ENCODE assay signal across 8 mouse cellular contexts in genomic region chr2:18049279-18049821, GRCm38 (mm10). TPM values are rescaled to one million over a fixed set of nuclear protein-coding genes. Genes with fewer than 3 reads are reported as not detected.
DNase-seq lines count a peak whose midpoint lies in the region; ATAC-seq and TF ChIP-seq lines count a peak whose summit lies in the region.

No protein-coding gene starts in this region.

- no peak for TF ChIP-seq RAD21 in CH12.LX (IDR thresholded peaks at IDR 0.05; ENCODE audit: low read depth, low read length)

- H3K9ac ChIP-seq in CH12.LX (ENCODE audit: insufficient read depth, low read depth): peak overlapping the region; percentile 49

- no peaks in the 10 kb centered on the region for H3K9me3 ChIP-seq in CH12.LX (replicated peaks; ENCODE audit: low read length)
- no peaks in the 10 kb centered on the region for H3K9me3 ChIP-seq in limb, embryonic 10.5 days (replicated peaks)

- no peak for ATAC-seq in megakaryocyte-erythroid progenitor cell, adult 5-6 weeks (replicated peaks; ENCODE audit: low FRiP score, low TSS enrichment, poor library complexity, severe bottlenecking)
- no peak for ATAC-seq in megakaryocyte progenitor cell, adult 5-6 weeks (replicated peaks; ENCODE audit: poor library complexity)

- no peak for DNase-seq in CH12.LX (ENCODE audit: extremely low read depth)
- peak; percentile 23 for DNase-seq in adrenal gland, postnatal 25 days
- DNase-seq in heart, postnatal 10 days: peak; percentile 59 to 61
- peak; percentile 65 for DNase-seq in limb, embryonic 10.5 days (ENCODE audit: low spot score)
- peak; percentile 58 for DNase-seq in retina, postnatal 1 day
- DNase-seq in left cerebral cortex, adult 18-20 months (ENCODE audit: low spot score in 2 of 2): no peak

- peaks cover 17% of the 10 kb centered on the region for H3K27me3 ChIP-seq in CH12.LX (replicated peaks)
- no peaks in the 10 kb centered on the region for H3K27me3 ChIP-seq in limb, embryonic 10.5 days (ENCODE audit: low read depth, poor library complexity, severe bottlenecking)

- H3K79me2 ChIP-seq in CH12.LX (replicated peaks; ENCODE audit: control insufficient read depth, extremely low read depth, insufficient read depth, poor library complexity, severe bottlenecking): peaks cover 2% of the 10 kb centered on the region; the same call in 1 of the 2 replicates

- no peak for TF ChIP-seq EP300 in CH12.LX (IDR thresholded peaks at IDR 0.05; ENCODE audit: low read length)

- H3K4me2 ChIP-seq in CH12.LX (ENCODE audit: insufficient read depth, low read depth, poor library complexity, severe bottlenecking): peak overlapping the region; percentile 95

- H3K27ac ChIP-seq in CH12.LX (ENCODE audit: insufficient read depth, low read depth): peak overlapping the region; percentile 77
- H3K27ac ChIP-seq in limb, embryonic 10.5 days: peak overlapping the region; percentile 100

- no peak for TF ChIP-seq POLR2A in CH12.LX (IDR thresholded peaks at IDR 0.05; ENCODE audit: low read depth, low read length)

- TF ChIP-seq CTCF in CH12.LX (conservative IDR thresholded peaks at IDR 0.05 in 1 of 2, IDR thresholded peaks at IDR 0.05 in 1 of 2; ENCODE audit: low read depth in 2 of 2, low read length in 2 of 2): no peak

- intact Hi-C loops in heart, postnatal 10 days (cut with DNase I): loop anchor here (5.0 kb wide), 2 partner anchors 628 to 718 kb away; partner anchors contain the start of gene Bmi1

- dilution Hi-C loops in CH12.LX (cut with MboI; ENCODE audit: extremely low pct_ligation_motif_present, extremely low pct_unique_long_range_greater_than_20kb, low sequenced_read_pairs): no loop called here

- peak overlapping the region in 2 of 3 experiments; percentile 55 to 71 for H3K4me3 ChIP-seq in CH12.LX (replicated peaks in 1 of 3; ENCODE audit: low read depth in 2 of 3, low read length in 2 of 3, poor library complexity in 1 of 3)
- peak overlapping the region; percentile 90 for H3K4me3 ChIP-seq in limb, embryonic 10.5 days

- H3K36me3 ChIP-seq in CH12.LX (replicated peaks in 1 of 2; ENCODE audit: control insufficient read depth in 1 of 2, insufficient read depth in 1 of 2, low read length in 1 of 2): no peaks in the 10 kb centered on the region
- H3K36me3 ChIP-seq in limb, embryonic 10.5 days: no peaks in the 10 kb centered on the region

- peaks cover 4 to 29% of the 10 kb centered on the region in 2 experiments; a peak in 3 of 4 replicates for H3K4me1 ChIP-seq in CH12.LX (ENCODE audit: control insufficient read depth in 1 of 2, insufficient read depth in 2 of 2)
- peaks cover 49% of the 10 kb centered on the region for H3K4me1 ChIP-seq in limb, embryonic 10.5 days

- in situ Hi-C loops in CH12.LX (cut with MboI; ENCODE audit: low pct_ligation_motif_present, low pct_unique_long_range_greater_than_20kb, low sequenced_read_pairs): loop anchor here (25.0 kb wide), 2 partner anchors 313 to 638 kb away; partner anchors contain the start of genes Bmi1 and Spag6

- WGBS in limb, embryonic 10.5 days: 5% methylated on average over 11 of the region's 11 CpGs

TF ChIP-seq in CH12.LX, 34 proteins besides CTCF, POLR2A, EP300 and RAD21:
- TF ChIP-seq SIN3A (IDR thresholded peaks at IDR 0.05; ENCODE audit: low read length) (peak; percentile 5; the same call in 1 of the 2 replicates), MEF2A (IDR thresholded peaks at IDR 0.05; ENCODE audit: borderline replicate concordance, low read depth, low read length) (no peak), GABPA (IDR thresholded peaks at IDR 0.05; ENCODE audit: insufficient replicate concordance, low read depth, low read length) (no peak), NELFE (IDR thresholded peaks at IDR 0.05; ENCODE audit: low read depth, low read length) (0 out of 2 replicates have a peak, but pooled peaks have one; percentile 39)

RNA-seq across cellular contexts. Expression of gene Skida1, which starts 0.5 kb away (rescaled TPM):
- 0.85 and 1.3 TPM in 2 replicates for total RNA-seq in CH12.LX (2012; rRNA removed)
- 0.35 and 0.59 TPM in 2 replicates for total RNA-seq in CH12.LX (2014; rRNA removed)
- polyA plus RNA-seq in CH12.LX (2012; ENCODE audit: insufficient read length, low read depth): 0.26 and 0.36 TPM in 2 replicates
- 4.2 and 5.4 TPM in 2 replicates for total RNA-seq in adrenal gland, postnatal 25 days (2021)
- total RNA-seq in heart, postnatal 10 days (2021): 1 to 10 TPM; 4.8 to 5.7 TPM
- 7.0 and 11.5 TPM in 2 replicates for polyA plus RNA-seq in limb, embryonic 10.5 days (2016; fragmentation: Nextera tagmentation; extraction: Ambion mirVana)
- not detected in 2 replicates for total RNA-seq in megakaryocyte-erythroid progenitor cell, adult 5-6 weeks (2014; fragmentation: Nextera tagmentation)
- not detected in 2 replicates for total RNA-seq in megakaryocyte-erythroid progenitor cell, adult 5-6 weeks (2017)
- total RNA-seq in left cerebral cortex, adult 18-20 months (2021): 1 to 10 TPM; 7.4 to 8.7 TPM
- total RNA-seq in megakaryocyte progenitor cell, adult 5-6 weeks (2015): not detected in 2 replicates
- 0.14 TPM in 1 of 2 replicates, not detected in the other for total RNA-seq in megakaryocyte progenitor cell, adult 5-6 weeks (2017)

RNA-seq across cellular contexts. Expression of gene Mllt10, which starts 5.7 kb away (rescaled TPM):
- 23.4 and 27.2 TPM in 2 replicates for total RNA-seq in CH12.LX (2012; rRNA removed)
- 22.0 and 23.0 TPM in 2 replicates for total RNA-seq in CH12.LX (2014; rRNA removed)
- 36.6 and 39.2 TPM in 2 replicates for polyA plus RNA-seq in CH12.LX (2012; ENCODE audit: insufficient read length, low read depth)
- 59.0 and 68.1 TPM in 2 replicates for total RNA-seq in adrenal gland, postnatal 25 days (2021)
- total RNA-seq in heart, postnatal 10 days (2021): 10 to 100 TPM; 40.6 to 43.1 TPM
- 56.9 and 65.3 TPM in 2 replicates for polyA plus RNA-seq in limb, embryonic 10.5 days (2016; fragmentation: Nextera tagmentation; extraction: Ambion mirVana)
- 124 and 133 TPM in 2 replicates for total RNA-seq in megakaryocyte-erythroid progenitor cell, adult 5-6 weeks (2014; fragmentation: Nextera tagmentation)
- 71.4 and 79.9 TPM in 2 replicates for total RNA-seq in megakaryocyte-erythroid progenitor cell, adult 5-6 weeks (2017)
- 10 to 100 TPM; 51.5 to 55.7 TPM for total RNA-seq in left cerebral cortex, adult 18-20 months (2021)
- total RNA-seq in megakaryocyte progenitor cell, adult 5-6 weeks (2015): 62.3 and 96.1 TPM in 2 replicates
- total RNA-seq in megakaryocyte progenitor cell, adult 5-6 weeks (2017): 41.4 and 57.9 TPM in 2 replicates

RNA-seq across cellular contexts. Expression of gene A930004D18Rik, which starts 11.8 kb away (rescaled TPM):
- 0.67 and 0.72 TPM in 2 replicates for total RNA-seq in CH12.LX (2012; rRNA removed)
- total RNA-seq in CH12.LX (2014; rRNA removed): 0.15 and 0.22 TPM in 2 replicates
- 1.7 and 2.0 TPM in 2 replicates for polyA plus RNA-seq in CH12.LX (2012; ENCODE audit: insufficient read length, low read depth)
- total RNA-seq in adrenal gland, postnatal 25 days (2021): 2.1 and 3.7 TPM in 2 replicates
- total RNA-seq in heart, postnatal 10 days (2021): 1 to 10 TPM; 3.0 to 4.2 TPM
- 11.5 and 11.6 TPM in 2 replicates for polyA plus RNA-seq in limb, embryonic 10.5 days (2016; fragmentation: Nextera tagmentation; extraction: Ambion mirVana)
- total RNA-seq in megakaryocyte-erythroid progenitor cell, adult 5-6 weeks (2014; fragmentation: Nextera tagmentation): not detected in 2 replicates
- not detected in 2 replicates for total RNA-seq in megakaryocyte-erythroid progenitor cell, adult 5-6 weeks (2017)
- total RNA-seq in left cerebral cortex, adult 18-20 months (2021): 1 to 10 TPM; 2.9 to 5.6 TPM
- total RNA-seq in megakaryocyte progenitor cell, adult 5-6 weeks (2015): not detected in 2 replicates
- not detected in 2 replicates for total RNA-seq in megakaryocyte progenitor cell, adult 5-6 weeks (2017)

RNA-seq across cellular contexts. Expression of gene H2al2a, which starts 52.6 kb away (rescaled TPM):
- total RNA-seq in CH12.LX (2012; rRNA removed): not detected in 2 replicates
- not detected in 2 replicates for total RNA-seq in CH12.LX (2014; rRNA removed)
- polyA plus RNA-seq in CH12.LX (2012; ENCODE audit: insufficient read length, low read depth): not detected in 2 replicates
- not detected in 2 replicates for total RNA-seq in adrenal gland, postnatal 25 days (2021)
- not detected for total RNA-seq in heart, postnatal 10 days (2021)
- polyA plus RNA-seq in limb, embryonic 10.5 days (2016; fragmentation: Nextera tagmentation; extraction: Ambion mirVana): not detected in 2 replicates
- total RNA-seq in megakaryocyte-erythroid progenitor cell, adult 5-6 weeks (2014; fragmentation: Nextera tagmentation): not detected in 2 replicates
- total RNA-seq in megakaryocyte-erythroid progenitor cell, adult 5-6 weeks (2017): not detected in 2 replicates
- total RNA-seq in left cerebral cortex, adult 18-20 months (2021): not detected
- not detected in 2 replicates for total RNA-seq in megakaryocyte progenitor cell, adult 5-6 weeks (2015)
- total RNA-seq in megakaryocyte progenitor cell, adult 5-6 weeks (2017): not detected in 2 replicates

Comparison
In these comparisons a context has a peak if more than half of its experiments do, and no peak if none do; other contexts are left out.
1. DNase-seq: peak in adrenal gland, postnatal 25 days (single experiment), heart, postnatal 10 days (2 of 2), limb, embryonic 10.5 days (single experiment) and retina, postnatal 1 day (single experiment); none in CH12.LX (single experiment) and left cerebral cortex, adult 18-20 months (0 of 2).